Mouse (Mus musculus) kidney, adult 2 months (tissue): ENCODE data around the gene Ldb2. TPM values are rescaled to one million over a fixed set of nuclear protein-coding genes. Genes with fewer than 3 reads are reported as not detected.

Source experiments
- DNase-seq: peaks from one replicate; pipeline ENCODE4 v3.0.0; 2021
- H3K27ac ChIP-seq: fragments of 200-500 bp; 2 replicates; pipeline ENCODE4 v1.5.1; 2012; ENCODE audit warnings: low read depth, low read length, control low read depth, inconsistent platforms; ENCODE audit not compliant: insufficient read depth
- H3K27me3 ChIP-seq: fragments of 200-500 bp; replicated peaks from 2 replicates; pipeline ENCODE4 v1.6.1; 2012; ENCODE audit warnings: mild to moderate bottlenecking, moderate library complexity, low read length, inconsistent platforms; ENCODE audit not compliant: control insufficient read depth, insufficient read depth
- H3K36me3 ChIP-seq: fragments of 200-500 bp; 2 replicates; pipeline ENCODE4 v1.6.1; 2012; ENCODE audit warnings: mild to moderate bottlenecking, moderate library complexity, low read length, inconsistent platforms; ENCODE audit not compliant: control insufficient read depth, insufficient read depth
- H3K4me1 ChIP-seq: fragments of 200-500 bp; 2 replicates; pipeline ENCODE4 v1.6.1; 2011; ENCODE audit warnings: low read length; ENCODE audit not compliant: control insufficient read depth, insufficient read depth
- H3K4me3 ChIP-seq: fragments of 200-500 bp; 2 replicates; pipeline ENCODE4 v1.5.1; 2011; ENCODE audit warnings: mild to moderate bottlenecking, low read depth, low read length, control low read depth; ENCODE audit not compliant: insufficient read depth
- CTCF ChIP-seq: fragments of 200-500 bp; conservative IDR thresholded peaks from 2 replicates; pipeline ENCODE4 v1.5.1; 2011; ENCODE audit warnings: low read depth, mild to moderate bottlenecking, control low read depth, low read length, moderate library complexity, mixed read lengths; ENCODE audit not compliant: insufficient read depth, insufficient read length
- POLR2A ChIP-seq: fragments of 200-500 bp; IDR thresholded peaks from one replicate; pipeline ENCODE4 v1.6.1; 2011; ENCODE audit warnings: low read depth, low read length, control low read depth
- WGBS: fragments of 180-500 bp; shearing (Covaris S2); methylation state at CpG from one replicate; pipeline ENCODE4 v1.1.7; 2018; 5-methylcytosine and 5-hydroxymethylcytosine counted together
- polyA plus RNA-seq: library from polyadenylated mRNA; depleted of rRNA; stranded (reverse); fragments of >200 nt; gene quantifications from 2 replicates; pipeline ENCODE4 v1.2.3, GENCODE M21; 2012

The Ldb2 gene
- polyA plus RNA-seq, 1 experiment = 55.0 TPM

DNA sequence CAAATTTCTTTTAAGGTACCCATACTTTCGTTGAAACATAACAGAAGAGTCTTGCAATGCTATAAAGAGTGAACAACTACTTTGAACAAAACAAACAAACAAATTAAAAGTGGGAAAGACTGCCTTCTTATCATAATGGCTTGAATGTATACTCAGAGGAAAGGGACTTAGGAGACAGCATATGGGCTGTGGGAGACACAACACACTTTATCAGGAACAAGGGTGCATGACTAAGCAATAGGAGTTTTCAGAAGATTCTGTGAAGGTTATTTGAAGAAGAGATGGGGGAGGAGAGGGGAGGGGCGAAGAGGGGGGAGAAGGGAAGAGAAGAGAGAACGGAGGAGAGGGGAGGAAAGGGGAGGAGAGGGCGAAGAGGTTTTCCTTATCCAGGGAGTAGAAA, 334.2 kb downstream of the Ldb2 start:
- no peak for DNase-seq
- no peaks in the 10 kb centered on the region for H3K27me3 ChIP-seq
- 74% methylated on average over 4 of the region's 4 CpGs for WGBS
- H3K4me3 ChIP-seq = no peak overlapping the region
- no peak overlapping the region for H3K27ac ChIP-seq
- no peaks in the 10 kb centered on the region for H3K4me1 ChIP-seq
- no peaks in the 10 kb centered on the region for H3K36me3 ChIP-seq
- TF ChIP-seq CTCF = no peak
- TF ChIP-seq POLR2A = no peak
